Mouse (Mus musculus) stomach, postnatal 0 days (tissue): ENCODE results near the gene Jund. TPM values are rescaled to one million over a fixed set of nuclear protein-coding genes. Genes with fewer than 3 reads are reported as not detected.

Experiments
- ATAC-seq: fragments of 200-750 bp; cut with Nextera tagmentation; 2 replicates; pipeline ENCODE4 v1.8.0; 2017; ENCODE audit not compliant: low FRiP score, low TSS enrichment
- DNase-seq: peaks from one replicate; pipeline ENCODE4 v3.0.0-alpha.2; 2016; ENCODE audit warnings: low spot score
- H3K27ac ChIP-seq: fragments of 300-500 bp; sonication (generic); replicated peaks from 2 replicates; pipeline ENCODE4 v1.5.1; 2014; ENCODE audit warnings: mild to moderate bottlenecking, control low read depth
- H3K27me3 ChIP-seq: fragments of 300-500 bp; sonication (generic); 2 replicates; pipeline ENCODE4 v1.6.1; 2014; ENCODE audit warnings: low read length; ENCODE audit not compliant: control insufficient read depth, insufficient read depth
- H3K36me3 ChIP-seq: fragments of 300-500 bp; sonication (generic); 2 replicates; pipeline ENCODE4 v1.6.1; 2014; ENCODE audit warnings: low read length, mixed read lengths; ENCODE audit not compliant: control insufficient read depth, insufficient read depth
- H3K4me1 ChIP-seq: fragments of 300-500 bp; sonication (generic); replicated peaks from 2 replicates; pipeline ENCODE4 v1.6.1; 2014; ENCODE audit warnings: antibody characterized with exemption; ENCODE audit not compliant: control insufficient read depth, insufficient read depth
- H3K4me2 ChIP-seq: fragments of 300-500 bp; sonication (generic); replicated peaks from 2 replicates; pipeline ENCODE4 v1.6.1; 2014; ENCODE audit warnings: low read depth, mild to moderate bottlenecking, control low read depth, moderate library complexity
- H3K4me3 ChIP-seq: fragments of 300-500 bp; sonication (generic); 2 replicates; pipeline ENCODE4 v1.5.1; 2014; ENCODE audit warnings: low read depth, low read length, control low read depth
- H3K9ac ChIP-seq: fragments of 300-500 bp; sonication (generic); 2 replicates; pipeline ENCODE4 v1.6.1; 2014; ENCODE audit warnings: mild to moderate bottlenecking, low read length, control low read depth, mixed read lengths
- H3K9me3 ChIP-seq: fragments of 300-500 bp; sonication (generic); 2 replicates; pipeline ENCODE4 v1.6.1; 2016; ENCODE audit warnings: low read length; ENCODE audit not compliant: control insufficient read depth
- CTCF ChIP-seq: IDR thresholded peaks from 2 replicates; pipeline ENCODE4 v1.5.1; 2016; ENCODE audit warnings: antibody characterized with exemption, low read depth, mild to moderate bottlenecking, moderate library complexity
- EP300 ChIP-seq: optimal IDR thresholded peaks from 2 replicates; pipeline ENCODE3; 2016; ENCODE audit warnings: antibody characterized with exemption
- WGBS: fragments of 180-500 bp; shearing (Covaris S2); extraction: QIAGEN DNeasy Blood & Tissue Kit; methylation state at CpG from one replicate; pipeline ENCODE4 v1.1.7; 2014; 5-methylcytosine and 5-hydroxymethylcytosine counted together
- polyA plus RNA-seq: library from polyadenylated mRNA; unstranded; fragments of >200 nt; fragmentation: Nextera tagmentation; extraction: Ambion mirVana; gene quantifications from 2 replicates; pipeline ENCODE4 v1.2.1, GENCODE M21; 2015

The Jund gene
- polyA plus RNA-seq, 1 experiment from 2014 or later, result 78.3 TPM

- Histone ChIP-seq H3K4me2 (no peak overlapping the region), H3K4me1 (no peaks in the 10 kb centered on the region), H3K9ac (no peak overlapping the region), H3K27me3 (no peaks in the 10 kb centered on the region), H3K9me3 (no peaks in the 10 kb centered on the region), H3K4me3 (no peak overlapping the region), H3K36me3 (no peaks in the 10 kb centered on the region), H3K27ac (no peak overlapping the region; the same call in 1 of the 2 replicates)
- peak; percentile 83 for DNase-seq
- TF ChIP-seq CTCF (peak; percentile 98), EP300 (no peak)
- ATAC-seq, result peak; percentile 30
- WGBS, result 5% methylated on average over 3 of the region's 3 CpGs
These were observed 22.0 kb downstream of the Jund start for GRCm38 (mm10) chr8:70720739-70721138.

GRCm38 (mm10) chr8:70721601-70722000, 22.9 kb downstream of the Jund start:
- ATAC-seq (no peak), DNase-seq (no peak)
- H3K4me2 ChIP-seq, result no peak overlapping the region
- H3K27me3 ChIP-seq, result no peaks in the 10 kb centered on the region
- no peaks in the 10 kb centered on the region for H3K36me3 ChIP-seq
- no peak overlapping the region for H3K9ac ChIP-seq
- no peak overlapping the region for H3K4me3 ChIP-seq
- no peak overlapping the region for H3K27ac ChIP-seq
- WGBS, result 87% methylated on average over 8 of the region's 8 CpGs
- H3K4me1 ChIP-seq, result no peaks in the 10 kb centered on the region
- no peaks in the 10 kb centered on the region for H3K9me3 ChIP-seq
- TF ChIP-seq CTCF, result no peak
- no peak for TF ChIP-seq EP300

- TF ChIP-seq CTCF (no peak), EP300 (no peak)
- H3K4me3 ChIP-seq, result no peak within 1 kb of the TSS
- DNase-seq (no peak), ATAC-seq (no peak)
- H3K27me3 ChIP-seq, result no peaks in the 10 kb centered on the region
- H3K4me1 ChIP-seq, result no peaks in the 10 kb centered on the region
- no peak within 1 kb of the TSS for H3K9ac ChIP-seq
- no peak within 1 kb of the TSS for H3K4me2 ChIP-seq
- no peak within 1 kb of the TSS for H3K27ac ChIP-seq
- WGBS, result 41% methylated on average over 7 of the region's 7 CpGs
- no peaks in the 10 kb centered on the region for H3K9me3 ChIP-seq
- no peaks in the 10 kb centered on the region for H3K36me3 ChIP-seq
These were observed 24.9 kb downstream of the Jund start, which contains the start of gene Pde4c for GRCm38 (mm10) chr8:70723486-70724210. Gene Pde4c (plus strand): TSS chr8:70723720.

GRCm38 (mm10) chr8:70724216-70724615, 25.5 kb downstream of the Jund start:
- Histone ChIP-seq H3K9me3 (no peaks in the 10 kb centered on the region), H3K4me2 (no peak overlapping the region), H3K36me3 (no peaks in the 10 kb centered on the region), H3K9ac (no peak overlapping the region), H3K27me3 (peaks cover under 1% of the 10 kb centered on the region; the same call in 1 of the 2 replicates), H3K27ac (no peak overlapping the region), H3K4me1 (no peaks in the 10 kb centered on the region), H3K4me3 (no peak overlapping the region)
- ATAC-seq, result no peak
- 70% methylated on average over 12 of the region's 12 CpGs for WGBS
- DNase-seq, result no peak
- TF ChIP-seq EP300, result no peak
- TF ChIP-seq CTCF, result no peak

- Histone ChIP-seq H3K27me3 (peaks cover 3% of the 10 kb centered on the region; the same call in 1 of the 2 replicates), H3K4me3 (no peak overlapping the region), H3K4me1 (no peaks in the 10 kb centered on the region), H3K9me3 (no peaks in the 10 kb centered on the region), H3K36me3 (no peaks in the 10 kb centered on the region), H3K9ac (no peak overlapping the region), H3K27ac (no peak overlapping the region), H3K4me2 (no peak overlapping the region)
- TF ChIP-seq EP300, result no peak
- no peak for TF ChIP-seq CTCF
- WGBS, result 21% methylated on average over 14 of the region's 14 CpGs
- DNase-seq (peak; percentile 64), ATAC-seq (no peak)
These were observed 27.2 kb downstream of the Jund start for GRCm38 (mm10) chr8:70725792-70726447.

GRCm38 (mm10) chr8:70726721-70727120, 28.0 kb downstream of the Jund start:
- H3K27me3 ChIP-seq, result peaks cover 3% of the 10 kb centered on the region; the same call in 1 of the 2 replicates

More at GRCm38 (mm10) chr8:70726721-70727120, 28.0 kb downstream of the Jund start:
- TF ChIP-seq CTCF (no peak), EP300 (no peak)
- H3K36me3 ChIP-seq, result no peaks in the 10 kb centered on the region
- H3K9ac ChIP-seq, result no peak overlapping the region
- H3K4me2 ChIP-seq, result no peak overlapping the region
- ATAC-seq (no peak), DNase-seq (no peak)
- no peaks in the 10 kb centered on the region for H3K4me1 ChIP-seq
- H3K9me3 ChIP-seq, result no peaks in the 10 kb centered on the region
- 43% methylated on average over 11 of the region's 11 CpGs for WGBS
- no peak overlapping the region for H3K27ac ChIP-seq
- H3K4me3 ChIP-seq, result no peak overlapping the region
